Mouse (Mus musculus) lung, embryonic 16.5 days (tissue): ENCODE results near the gene Wdr45b. TPM values are rescaled to one million over a fixed set of nuclear protein-coding genes. Genes with fewer than 3 reads are reported as not detected.

ENCODE experiments used
- ATAC-seq: fragments of 200-750 bp; cut with Nextera tagmentation; 2 replicates; pipeline ENCODE4 v1.8.0; 2017; ENCODE audit warnings: low read depth, mild to moderate bottlenecking, moderate library complexity
- H3K27ac ChIP-seq: fragments of 300-500 bp; sonication (generic); 2 replicates; pipeline ENCODE4 v1.5.1; 2014; ENCODE audit warnings: mild to moderate bottlenecking, control low read depth, low read length
- H3K27me3 ChIP-seq: fragments of 300-500 bp; sonication (generic); 2 replicates; pipeline ENCODE4 v1.6.1; 2014; ENCODE audit warnings: low read depth, low read length, mixed read lengths; ENCODE audit not compliant: control insufficient read depth, insufficient read depth
- H3K36me3 ChIP-seq: fragments of 300-500 bp; sonication (generic); 2 replicates; pipeline ENCODE4 v1.6.1; 2014; ENCODE audit warnings: low read length; ENCODE audit not compliant: control insufficient read depth, insufficient read depth
- H3K4me1 ChIP-seq: fragments of 300-500 bp; sonication (generic); replicated peaks from 2 replicates; pipeline ENCODE4 v1.6.1; 2014; ENCODE audit warnings: low read length, mixed read lengths; ENCODE audit not compliant: control insufficient read depth, insufficient read depth
- H3K4me2 ChIP-seq: fragments of 300-500 bp; sonication (generic); 2 replicates; pipeline ENCODE4 v1.6.1; 2014; ENCODE audit warnings: low read depth, low read length, control low read depth
- H3K4me3 ChIP-seq: fragments of 300-500 bp; sonication (generic); 2 replicates; pipeline ENCODE4 v1.5.1; 2014; ENCODE audit warnings: mild to moderate bottlenecking, low read length, control low read depth
- H3K9ac ChIP-seq: fragments of 300-500 bp; sonication (generic); 2 replicates; pipeline ENCODE4 v1.6.1; 2014; ENCODE audit warnings: low read length, control low read depth
- H3K9me3 ChIP-seq: fragments of 300-500 bp; sonication (generic); 2 replicates; pipeline ENCODE4 v1.6.1; 2016; ENCODE audit warnings: low read length; ENCODE audit not compliant: control insufficient read depth
- WGBS: fragments of 180-500 bp; shearing (Covaris S2); extraction: QIAGEN DNeasy Blood & Tissue Kit; methylation state at CpG from one replicate; pipeline ENCODE4 v1.1.7; 2014; 5-methylcytosine and 5-hydroxymethylcytosine counted together
- polyA plus RNA-seq: library from polyadenylated mRNA; unstranded; fragments of >200 nt; fragmentation: Nextera tagmentation; extraction: Ambion mirVana; gene quantifications from 2 replicates; pipeline ENCODE4 v1.2.1, GENCODE M21; 2015

Wdr45b gene
- polyA plus RNA-seq = 94.8 and 98.7 TPM in 2 replicates

DNA sequence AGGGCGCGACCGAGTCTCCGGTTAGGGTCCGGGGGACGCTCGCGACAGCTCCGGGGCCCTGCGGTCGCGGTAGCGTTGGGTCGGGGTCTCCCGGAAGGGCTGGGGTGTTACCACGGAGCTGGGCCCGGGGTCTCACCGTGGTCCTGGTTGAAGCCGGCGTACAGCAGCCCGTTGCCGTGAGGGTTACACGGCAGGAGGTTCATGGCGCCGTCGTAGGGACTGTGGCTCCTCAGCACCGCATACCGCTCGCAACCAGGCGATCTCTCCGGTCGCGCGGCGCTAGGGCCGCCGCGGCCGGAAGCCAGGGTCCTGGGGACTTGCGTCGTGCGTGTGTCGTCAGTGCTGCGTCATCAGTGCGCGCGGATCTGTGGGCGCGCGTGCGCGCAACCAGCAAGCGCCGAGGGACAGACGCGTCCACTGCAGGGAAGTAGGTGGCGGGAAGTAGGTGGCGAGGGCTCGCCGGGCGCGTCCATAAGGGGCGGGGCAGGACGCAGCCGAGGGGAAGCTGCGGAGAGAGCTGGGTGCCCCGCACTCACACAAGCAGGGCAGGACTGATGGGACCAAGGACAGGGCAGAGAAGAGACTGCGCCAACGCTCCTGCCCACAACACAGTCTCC lies at the start of gene Wdr45b:
Gene Wdr45b, minus strand, starts transcription at position 355 of the 617 bp plus-strand sequence.
- H3K27me3 ChIP-seq = no peaks in the 10 kb centered on the region

DNA sequence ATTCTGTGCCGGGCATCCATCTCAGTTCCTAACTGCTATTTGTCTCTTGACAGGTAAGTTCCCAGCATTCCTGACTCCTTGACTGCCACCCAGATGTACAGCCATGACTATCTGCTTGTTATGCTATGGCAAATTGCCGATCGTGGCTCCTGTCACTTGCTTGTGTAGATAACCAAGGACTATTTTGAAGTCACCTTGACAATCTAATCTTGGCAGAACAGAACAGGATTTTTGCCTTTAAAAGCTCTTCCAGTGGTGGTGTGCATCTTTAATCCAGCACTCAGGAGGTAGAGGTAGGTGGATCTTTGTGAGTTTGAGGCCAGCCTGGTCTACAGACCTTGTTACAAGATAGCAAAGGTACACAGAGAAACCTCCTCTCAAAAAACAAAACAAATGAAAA lies 38.2 kb upstream of the Wdr45b start:
- no peak for ATAC-seq
- Histone ChIP-seq H3K4me1 (peaks cover 3% of the 10 kb centered on the region; the same call in 1 of the 2 replicates), H3K36me3 (no peaks in the 10 kb centered on the region), H3K27me3 (no peaks in the 10 kb centered on the region), H3K9me3 (no peaks in the 10 kb centered on the region), H3K4me2 (no peak overlapping the region), H3K27ac (no peak overlapping the region), H3K9ac (no peak overlapping the region), H3K4me3 (no peak overlapping the region)
- 80% methylated on average over 3 of the region's 3 CpGs for WGBS

More for the DNA sequence above, at the start of gene Wdr45b:
- under 1% methylated on average over 69 of the region's 69 CpGs for whole genome bisulfite sequencing
- H3K4me3 ChIP-seq = peak within 1 kb of the TSS; percentile 100
- peak within 1 kb of the TSS; percentile 91 for H3K4me2 ChIP-seq
- H3K9ac ChIP-seq = peak within 1 kb of the TSS; percentile 98
- H3K9me3 ChIP-seq = no peaks in the 10 kb centered on the region
- H3K36me3 ChIP-seq = peaks cover 2% of the 10 kb centered on the region; the same call in 1 of the 2 replicates
- peaks cover 10% of the 10 kb centered on the region for H3K4me1 ChIP-seq
- H3K27ac ChIP-seq = peak within 1 kb of the TSS; percentile 85
- ATAC-seq = peak; percentile 99

DNA sequence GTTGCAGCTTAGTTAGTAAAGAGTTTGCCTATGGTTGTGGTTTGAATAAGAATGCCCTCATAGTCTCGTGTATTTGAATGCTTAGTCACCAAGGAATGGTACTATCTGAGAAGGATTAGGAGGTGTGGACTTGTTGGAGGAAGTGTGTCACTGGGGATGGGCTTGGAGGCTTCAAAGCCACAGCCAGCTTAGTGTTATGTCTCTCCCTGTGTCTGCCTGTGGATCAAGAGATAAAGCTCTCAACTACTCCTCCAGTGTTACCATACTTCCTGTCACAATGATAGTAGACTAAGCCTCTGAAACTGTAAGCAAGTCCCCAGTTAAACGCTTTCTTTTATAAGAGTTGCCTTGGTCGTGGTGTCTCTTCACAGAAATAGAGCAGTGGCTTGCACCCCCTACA lies 36.5 kb upstream of the Wdr45b start:
- H3K9me3 ChIP-seq = no peaks in the 10 kb centered on the region
- H3K4me2 ChIP-seq = no peak overlapping the region
- H3K9ac ChIP-seq = no peak overlapping the region
- H3K27ac ChIP-seq = no peak overlapping the region
- 47% methylated on average over 3 of the region's 3 CpGs for WGBS
- no peaks in the 10 kb centered on the region for H3K36me3 ChIP-seq
- ATAC-seq = no peak
- H3K4me1 ChIP-seq = peaks cover 5% of the 10 kb centered on the region; the same call in 1 of the 2 replicates
- no peak overlapping the region for H3K4me3 ChIP-seq
- no peaks in the 10 kb centered on the region for H3K27me3 ChIP-seq

DNA sequence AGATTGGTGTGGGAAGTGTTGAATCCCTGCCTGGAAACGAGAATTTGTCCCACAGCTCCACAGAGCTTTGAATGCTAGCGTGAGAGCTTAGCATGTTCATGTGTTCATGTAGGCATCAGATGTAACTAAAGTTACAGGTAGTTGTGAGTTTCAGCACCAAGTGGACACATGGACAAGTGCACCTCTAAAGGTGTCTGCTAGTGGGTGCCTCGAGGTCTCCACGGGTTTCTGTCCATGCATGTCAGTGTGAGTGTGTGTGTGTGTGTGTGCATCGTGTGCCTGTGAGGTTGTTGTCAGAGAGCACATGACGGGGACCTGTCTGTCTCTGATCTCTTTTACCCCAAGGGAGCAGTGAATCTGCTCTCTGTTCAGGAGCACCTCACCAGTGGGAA lies 34.3 kb upstream of the Wdr45b start:
- Histone ChIP-seq H3K27ac (no peak overlapping the region), H3K4me1 (peaks cover 5% of the 10 kb centered on the region; the same call in 1 of the 2 replicates), H3K4me2 (peak overlapping the region; percentile 97), H3K9me3 (no peaks in the 10 kb centered on the region), H3K4me3 (peak overlapping the region; percentile 68), H3K36me3 (no peaks in the 10 kb centered on the region), H3K27me3 (no peaks in the 10 kb centered on the region), H3K9ac (no peak overlapping the region)
- 5% methylated on average over 6 of the region's 6 CpGs for WGBS
- no peak; the same call in 1 of the 2 replicates for ATAC-seq

DNA sequence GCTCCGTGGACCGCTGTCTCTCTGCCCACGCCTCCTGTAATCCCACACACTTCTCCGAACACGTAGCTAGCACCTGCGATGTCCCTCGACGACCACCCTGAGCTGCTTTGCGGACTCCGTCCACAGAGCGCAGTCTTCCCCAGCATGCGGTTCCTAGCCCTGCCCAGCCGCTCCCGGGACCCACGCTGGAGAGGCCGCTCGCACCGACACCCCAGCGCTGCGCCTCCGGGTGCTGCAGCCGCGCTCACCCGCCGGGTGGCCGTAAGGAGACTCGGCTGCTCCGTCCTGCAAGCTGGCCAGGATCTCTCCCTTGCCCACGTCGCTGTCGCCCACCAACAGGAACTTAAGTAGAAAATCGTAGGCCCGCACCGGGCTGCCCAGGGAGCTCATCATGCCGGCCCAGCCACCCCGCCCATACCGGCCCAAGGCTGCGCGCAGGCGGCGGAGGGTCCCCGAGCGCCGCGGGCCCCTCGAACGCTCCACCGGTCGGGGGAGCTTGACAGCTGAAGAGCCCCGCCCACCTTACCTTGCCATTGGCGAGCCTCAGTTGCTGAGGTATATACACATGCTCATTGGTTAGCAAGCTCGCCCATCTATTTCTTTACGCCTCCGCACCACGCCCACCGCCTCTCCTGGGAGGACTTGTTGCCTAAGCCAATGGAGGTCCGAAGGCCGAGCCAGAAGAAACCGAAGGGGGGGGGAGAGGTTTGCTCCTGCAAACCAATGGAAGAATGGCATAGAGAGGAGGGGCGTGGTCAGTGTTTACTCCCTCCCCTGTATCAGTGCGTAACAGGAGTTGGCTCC lies 33.7 kb upstream of the Wdr45b start, which contains the start of gene Rab40b:
Gene Rab40b, minus strand, starts transcription at position 502 of the 804 bp plus-strand sequence.
- H3K4me1 ChIP-seq = peaks cover 5% of the 10 kb centered on the region; the same call in 1 of the 2 replicates
- H3K27ac ChIP-seq = no peak within 1 kb of the TSS
- H3K4me3 ChIP-seq = peak within 1 kb of the TSS; percentile 68
- H3K9me3 ChIP-seq = no peaks in the 10 kb centered on the region
- H3K27me3 ChIP-seq = no peaks in the 10 kb centered on the region
- under 1% methylated on average over 61 of the region's 61 CpGs for WGBS
- H3K9ac ChIP-seq = peak within 1 kb of the TSS; percentile 75
- peak; percentile 100 for ATAC-seq
- peak within 1 kb of the TSS; percentile 97 for H3K4me2 ChIP-seq
- no peaks in the 10 kb centered on the region for H3K36me3 ChIP-seq

DNA sequence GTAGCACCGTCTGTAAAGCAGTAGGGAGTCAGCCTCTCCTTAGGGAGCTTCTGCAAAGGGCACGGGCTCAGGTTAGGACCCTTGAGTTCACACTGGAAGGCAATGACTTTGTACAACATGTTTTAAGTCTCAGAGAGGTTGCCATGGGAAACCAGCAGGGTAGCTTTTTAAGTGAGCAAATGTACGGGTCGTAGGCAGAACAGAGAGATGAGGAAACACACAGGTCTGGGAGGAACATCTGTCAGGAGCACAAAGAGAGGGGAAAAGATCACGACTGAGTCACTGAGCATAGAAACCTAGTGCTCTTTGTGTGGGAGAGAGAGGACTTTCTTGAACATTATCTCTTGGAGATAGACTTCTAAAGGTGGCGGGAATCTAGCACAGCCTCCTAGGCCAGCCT lies 26.0 kb upstream of the Wdr45b start:
- Histone ChIP-seq H3K4me3 (no peak overlapping the region), H3K27me3 (no peaks in the 10 kb centered on the region), H3K36me3 (no peaks in the 10 kb centered on the region), H3K9me3 (no peaks in the 10 kb centered on the region), H3K4me1 (no peaks in the 10 kb centered on the region), H3K27ac (no peak overlapping the region), H3K9ac (no peak overlapping the region), H3K4me2 (no peak overlapping the region)
- ATAC-seq = no peak
- 53% methylated on average over 6 of the region's 6 CpGs for WGBS

DNA sequence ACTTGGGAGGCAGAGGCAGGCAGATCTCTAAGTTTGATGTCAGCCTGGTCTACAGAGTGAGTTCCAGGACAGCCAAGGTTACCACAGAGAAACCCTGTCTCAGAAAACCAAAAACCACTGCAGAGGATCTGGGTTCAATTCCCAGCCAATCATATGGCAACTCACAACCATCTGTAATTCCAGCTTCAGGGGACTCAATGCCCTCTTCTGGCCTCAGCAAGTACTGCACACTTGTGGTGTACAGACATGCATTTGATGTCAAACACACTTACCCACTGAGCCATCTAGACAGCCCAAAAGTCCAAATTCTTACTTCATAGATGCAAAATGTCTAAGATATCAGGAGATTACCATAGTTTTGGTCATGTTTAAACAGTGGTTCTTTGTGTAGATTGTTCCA lies 24.4 kb upstream of the Wdr45b start:
- no peak overlapping the region for H3K4me2 ChIP-seq
- H3K9me3 ChIP-seq = no peaks in the 10 kb centered on the region
- H3K27me3 ChIP-seq = no peaks in the 10 kb centered on the region
- H3K36me3 ChIP-seq = no peaks in the 10 kb centered on the region
- H3K4me1 ChIP-seq = no peaks in the 10 kb centered on the region
- ATAC-seq = no peak
- no peak overlapping the region for H3K4me3 ChIP-seq
- H3K9ac ChIP-seq = no peak overlapping the region
- no peak overlapping the region for H3K27ac ChIP-seq

DNA sequence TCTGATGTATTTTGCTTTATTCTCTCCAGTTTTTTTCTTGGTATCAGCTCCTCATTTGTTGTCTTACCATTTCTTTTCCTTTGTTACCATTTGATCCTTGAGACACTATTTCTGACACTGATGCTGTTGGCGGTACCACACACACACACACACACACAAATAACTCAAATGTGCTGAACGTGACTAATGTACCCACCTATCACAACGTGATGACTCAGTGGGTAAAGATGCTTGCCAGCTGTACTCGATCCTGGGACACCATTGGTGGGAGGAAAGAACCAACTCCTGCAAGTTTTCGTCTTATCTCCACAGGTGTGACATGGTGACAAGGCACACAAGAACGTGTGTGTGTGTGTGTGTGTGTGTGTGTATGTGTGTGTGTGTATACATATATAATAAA lies 19.1 kb upstream of the Wdr45b start:
- Histone ChIP-seq H3K36me3 (no peaks in the 10 kb centered on the region), H3K4me1 (no peaks in the 10 kb centered on the region), H3K4me3 (no peak overlapping the region), H3K4me2 (no peak overlapping the region), H3K9ac (no peak overlapping the region), H3K27me3 (no peaks in the 10 kb centered on the region), H3K27ac (no peak overlapping the region), H3K9me3 (no peaks in the 10 kb centered on the region)
- 56% methylated on average over 6 of the region's 6 CpGs for WGBS
- no peak for ATAC-seq

DNA sequence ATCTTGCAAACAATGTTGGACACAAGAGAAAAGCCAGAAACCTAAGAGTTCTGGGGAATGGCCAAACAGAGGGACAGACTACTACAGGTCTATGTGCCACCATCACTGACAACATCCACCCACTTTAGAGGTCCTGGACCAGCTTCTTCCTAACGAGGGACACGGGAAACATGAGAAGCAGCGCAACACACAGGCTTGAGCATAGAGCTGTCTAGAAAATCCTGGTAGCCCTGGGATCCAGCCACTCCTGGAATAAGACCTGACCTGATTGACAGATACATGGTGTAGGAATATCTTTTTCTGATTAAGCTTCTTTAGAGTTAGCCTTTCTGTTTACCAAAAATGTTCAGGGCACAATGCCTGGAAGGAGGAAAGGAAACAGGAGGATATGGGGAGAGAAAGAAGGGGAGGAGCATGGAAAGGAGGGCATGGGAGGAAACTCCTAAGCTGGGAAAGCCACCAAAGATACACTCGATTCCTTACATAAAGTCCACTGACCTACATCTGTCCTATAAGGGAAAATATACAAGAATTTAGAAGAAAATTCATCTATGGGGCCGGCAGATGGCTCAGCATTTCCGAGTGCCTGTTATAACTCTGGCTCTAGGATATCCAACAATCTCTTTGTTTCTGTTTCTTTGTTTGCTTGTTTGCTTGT lies 16.2 kb upstream of the Wdr45b start:
- Histone ChIP-seq H3K9me3 (no peaks in the 10 kb centered on the region), H3K4me1 (no peaks in the 10 kb centered on the region), H3K27ac (no peak overlapping the region), H3K9ac (no peak overlapping the region), H3K4me2 (no peak overlapping the region), H3K4me3 (no peak overlapping the region), H3K36me3 (no peaks in the 10 kb centered on the region), H3K27me3 (no peaks in the 10 kb centered on the region)
- 71% methylated on average over 6 of the region's 6 CpGs for WGBS
- ATAC-seq = no peak
